Mouse (Mus musculus) MEL (cell line): Measurements from ENCODE around the gene Sytl3.
"Not testable (repeated sequence)": the region's sequence is repeated elsewhere in the genome, so short reads cannot be mapped to it uniquely, and the experiment has no call there.

ENCODE experiments used
- CHD2 ChIP-seq: IDR thresholded peaks from 2 replicates; pipeline ENCODE4 v1.6.1; 2011; ENCODE audit warnings: low read length, improper control_type of control experiment
- CTCF ChIP-seq, 3 experiments: IDR thresholded peaks in 2 of 3; conservative IDR thresholded peaks in 1 of 3; 2 replicates each; pipeline ENCODE4 v1.5.1; 2011 to 2012; ENCODE audit warnings: low read length in 3 of 3, low read depth in 2 of 3, mild to moderate bottlenecking in 2 of 3, improper control_type of control experiment in 1 of 3, inconsistent platforms in 1 of 3, mixed read lengths in 1 of 3, moderate library complexity in 1 of 3; ENCODE audit not compliant: control insufficient read depth in 1 of 3, insufficient read depth in 1 of 3, poor library complexity in 1 of 3, severe bottlenecking in 1 of 3
- GATA1 ChIP-seq: IDR thresholded peaks from 2 replicates; pipeline ENCODE4 v1.6.1; 2011; ENCODE audit warnings: low read depth, low read length, improper control_type of control experiment
- JUND ChIP-seq: IDR thresholded peaks from 2 replicates; pipeline ENCODE4 v1.6.1; 2011; ENCODE audit warnings: low read depth, mild to moderate bottlenecking, improper control_type of control experiment, low read length
- NELFE ChIP-seq: IDR thresholded peaks from 2 replicates; pipeline ENCODE4 v1.6.1; 2011; ENCODE audit warnings: low read depth, low read length, improper control_type of control experiment
- POLR2A ChIP-seq, 2 experiments: IDR thresholded peaks; 2 replicates each; pipeline ENCODE4 v1.6.1; 2011 to 2012; ENCODE audit warnings: low read length in 2 of 2, mild to moderate bottlenecking in 2 of 2, control low read depth in 1 of 2, improper control_type of control experiment in 1 of 2, low read depth in 1 of 2, moderate library complexity in 1 of 2; ENCODE audit not compliant: control insufficient read depth in 1 of 2, insufficient read depth in 1 of 2, poor library complexity in 1 of 2
- POLR2AphosphoS2 ChIP-seq: IDR thresholded peaks from 2 replicates; pipeline ENCODE4 v1.6.1; 2011; ENCODE audit warnings: low read length, improper control_type of control experiment
- RAD21 ChIP-seq: IDR thresholded peaks from 2 replicates; pipeline ENCODE4 v1.6.1; 2011; ENCODE audit warnings: mild to moderate bottlenecking, low read depth, low read length, improper control_type of control experiment
- SMC3 ChIP-seq: IDR thresholded peaks from 2 replicates; pipeline ENCODE4 v1.6.1; 2011; ENCODE audit warnings: low read depth, low read length, improper control_type of control experiment
- TCF12 ChIP-seq: IDR thresholded peaks from 2 replicates; pipeline ENCODE4 v1.6.1; 2014; ENCODE audit warnings: low read depth, mild to moderate bottlenecking, inconsistent platforms, low read length, improper control_type of control experiment, moderate library complexity
- USF1 ChIP-seq: IDR thresholded peaks from 2 replicates; pipeline ENCODE4 v1.6.1; 2014; ENCODE audit warnings: low read depth, mild to moderate bottlenecking, inconsistent platforms, low read length, improper control_type of control experiment, moderate library complexity
- ZC3H11A ChIP-seq: IDR thresholded peaks from 2 replicates; pipeline ENCODE4 v1.6.1; 2012; ENCODE audit warnings: low read depth, mild to moderate bottlenecking, inconsistent platforms, low read length, improper control_type of control experiment
- ZKSCAN1 ChIP-seq: IDR thresholded peaks from 2 replicates; pipeline ENCODE4 v1.6.1; 2012; ENCODE audit warnings: low read depth, mild to moderate bottlenecking, inconsistent platforms, low read length, improper control_type of control experiment, moderate library complexity
- ZMIZ1 ChIP-seq: IDR thresholded peaks from 2 replicates; pipeline ENCODE4 v1.6.1; 2012; ENCODE audit warnings: low read depth, mild to moderate bottlenecking, inconsistent platforms, low read length, improper control_type of control experiment, moderate library complexity

DNA sequence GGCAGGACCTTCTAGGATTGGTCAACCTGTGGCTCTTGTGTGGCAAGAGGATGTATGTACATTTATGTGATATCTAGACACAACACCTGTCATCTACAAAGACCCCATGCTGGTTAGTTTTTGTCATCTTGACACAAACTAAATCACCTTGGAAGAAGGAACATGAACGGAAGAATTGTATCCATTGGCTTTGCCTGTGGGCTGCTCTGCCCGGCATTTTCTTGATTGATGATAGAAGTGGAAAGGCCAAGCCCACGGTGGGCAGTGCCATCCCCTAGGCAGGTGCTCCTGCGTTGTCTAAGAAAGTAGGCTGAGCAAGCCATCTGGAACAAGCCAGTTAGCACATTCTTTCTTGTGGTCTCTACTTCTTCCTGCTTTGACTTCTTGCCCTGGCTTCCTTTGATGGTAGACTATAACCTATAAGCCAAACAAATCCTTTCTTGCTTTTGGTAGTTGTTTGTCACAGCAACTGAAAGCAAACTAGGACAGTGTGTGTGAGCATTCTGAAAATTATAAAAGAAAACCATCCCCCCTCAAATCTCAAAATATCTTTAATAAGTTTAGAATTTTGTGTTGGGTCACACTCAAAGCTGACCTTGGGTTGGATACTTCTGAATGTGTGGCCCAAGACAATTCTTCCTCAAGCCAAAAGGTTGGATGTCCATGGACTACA, 27.5 kb downstream of the Sytl3 start:
- not testable (repeated sequence) for TF ChIP-seq RAD21; POLR2A (IDR thresholded peaks at IDR 0.05; ENCODE audit: control insufficient read depth in 1 of 2, insufficient read depth in 1 of 2, low read depth in 1 of 2, low read length in 2 of 2, poor library complexity in 1 of 2); JUND; CTCF (IDR thresholded peaks at IDR 0.05 in 2 of 3, conservative IDR thresholded peaks at IDR 0.05 in 1 of 3; ENCODE audit: control insufficient read depth in 1 of 3, insufficient read depth in 1 of 3, low read depth in 2 of 3, low read length in 3 of 3, poor library complexity in 1 of 3, severe bottlenecking in 1 of 3); TCF12; POLR2AphosphoS2; GATA1; ZC3H11A; ZMIZ1; SMC3; ZKSCAN1; CHD2; USF1; NELFE
